Mouse (Mus musculus) kidney, adult 2 months (tissue): ENCODE measurements around the gene Tsc1.

Experiments used
- CTCF ChIP-seq: fragments of 200-500 bp; conservative IDR thresholded peaks from 2 replicates; pipeline ENCODE4 v1.5.1; 2011; ENCODE audit warnings: low read depth, mild to moderate bottlenecking, control low read depth, low read length, moderate library complexity, mixed read lengths; ENCODE audit not compliant: insufficient read depth, insufficient read length
- POLR2A ChIP-seq: fragments of 200-500 bp; IDR thresholded peaks from one replicate; pipeline ENCODE4 v1.6.1; 2011; ENCODE audit warnings: low read depth, low read length, control low read depth

- TF ChIP-seq POLR2A: no peak
- peak; percentile 37; the same call in 1 of the 2 replicates for TF ChIP-seq CTCF
Observed at GRCm38 (mm10) chr2:28616358-28616757, 24.7 kb upstream of the Tsc1 start.
